9 mouse cellular contexts compared by ENCODE assay signal in the genomic region with DNA sequence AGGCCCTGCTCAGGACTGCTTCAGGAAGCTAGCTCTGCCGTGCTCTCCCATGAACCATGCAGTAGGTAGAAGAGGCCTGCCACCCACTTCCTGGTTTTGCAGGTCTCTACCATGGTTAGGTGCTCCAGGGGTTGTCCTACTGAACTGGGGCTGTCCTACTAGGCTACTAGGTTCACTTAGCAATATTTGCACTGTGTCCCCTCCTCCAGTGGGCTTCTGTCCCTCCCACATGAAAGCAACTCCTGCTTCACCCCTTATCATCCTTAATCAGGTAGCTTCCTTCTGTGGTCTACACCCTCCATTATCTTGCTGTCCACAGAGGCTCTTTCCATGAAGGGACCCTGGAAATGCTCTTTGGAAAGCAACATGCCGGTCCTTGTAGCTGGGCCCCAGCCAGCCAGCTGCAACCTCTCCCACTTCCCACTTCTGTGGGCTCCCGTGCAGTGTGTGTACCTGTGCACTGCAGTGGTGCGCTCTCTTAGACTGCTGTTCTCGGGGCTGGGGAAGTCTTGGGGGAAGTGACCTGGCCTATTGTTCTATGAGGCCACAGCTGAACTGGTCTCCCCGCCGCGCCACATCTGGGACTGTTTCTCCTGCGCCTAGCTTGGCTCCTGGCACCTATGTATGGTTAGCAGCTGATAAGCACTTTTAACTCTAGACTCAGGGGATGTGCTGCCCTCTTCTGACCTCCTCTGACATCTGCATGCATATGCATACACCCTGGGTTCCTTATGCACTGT. TPM values are rescaled to one million over a fixed set of nuclear protein-coding genes. Genes with fewer than 3 reads are reported as not detected.
A peak's percentile ranks its signal among the peaks of the same experiment; 100 is the strongest.
DNase-seq lines count a peak whose midpoint lies in the region; TF ChIP-seq lines count a peak whose summit lies in the region.
"Had no signal": no experiment of that assay in that cellular context is flagged by ENCODE, and none has a peak within 500 bp of the region (broad histone marks: within the 10 kb centered on the region; RNA-seq: fewer than 3 reads in every experiment).

No protein-coding gene starts in this region.

- 64% methylated on average over 9 of the region's 9 CpGs for WGBS in liver, adult 2 months

- TF ChIP-seq CTCF in layer of hippocampus, adult 2 months (conservative IDR thresholded peaks at IDR 0.05), result peak; percentile 55
- TF ChIP-seq CTCF in liver, adult 2 months (IDR thresholded peaks at IDR 0.05; ENCODE audit: low read depth, low read length), result no peak

- H3K4me1 ChIP-seq in liver, adult 2 months (ENCODE audit: control insufficient read depth, insufficient read depth, low read length), result 0 out of 2 replicates have a peak, but pooled peaks cover 3% of the 10 kb centered on the region

- no peak overlapping the region for H3K27ac ChIP-seq in layer of hippocampus, adult 2 months
- H3K27ac ChIP-seq in liver, adult 2 months (replicated peaks; ENCODE audit: insufficient read depth, low read depth, low read length), result no peak overlapping the region
- H3K27ac ChIP-seq: embryonic facial prominence, embryonic 15.5 days had no signal

- no peaks in the 10 kb centered on the region for H3K79me2 ChIP-seq in liver, adult 2 months (ENCODE audit: control insufficient read depth, insufficient read depth, low read length)

- H3K36me3 ChIP-seq in liver, adult 2 months (ENCODE audit: control insufficient read depth, insufficient read depth, low read length), result no peaks in the 10 kb centered on the region
- H3K36me3 ChIP-seq: embryonic facial prominence, embryonic 15.5 days had no signal

- no peak for TF ChIP-seq POLR2A in liver, adult 2 months (IDR thresholded peaks at IDR 0.05; ENCODE audit: extremely low read depth, insufficient read depth, low read length)

- DNase-seq in layer of hippocampus, adult 2 months (ENCODE audit: low spot score in 2 of 2), result no peak
- DNase-seq in layer of hippocampus, postnatal 14 days (ENCODE audit: low spot score in 2 of 2), result no peak
- peak; percentile 80 for DNase-seq in c-Kit-positive CD71-positive TER-119-positive erythroid progenitor cells, embryonic 14.5 days (ENCODE audit: low spot score)
- DNase-seq in liver, adult 2 months (ENCODE audit: extremely low read depth, low read depth, low spot score), result peak; percentile 16
- peak; percentile 78 to 87 for DNase-seq in spleen, postnatal 4 days (ENCODE audit: low spot score in 2 of 2)
- no peak for DNase-seq in gastrocnemius, postnatal 10 days
- DNase-seq in gastrocnemius, adult 18-20 months (ENCODE audit: low spot score), result no peak
- no peak for DNase-seq in left cerebral cortex, postnatal 14 days (ENCODE audit: low spot score in 2 of 2)

- H3K4me3 ChIP-seq in layer of hippocampus, adult 2 months, result no peak overlapping the region
- H3K4me3 ChIP-seq in liver, adult 2 months (ENCODE audit: insufficient read depth, low read depth, low read length), result no peak overlapping the region
- H3K4me3 ChIP-seq: embryonic facial prominence, embryonic 15.5 days had no signal

- intact Hi-C loops in left cerebral cortex, postnatal 14 days (cut with DNase I), result no loop called here

- no peak overlapping the region for H3K9ac ChIP-seq in liver, adult 2 months (ENCODE audit: low read depth, low read length)
- H3K9ac ChIP-seq: embryonic facial prominence, embryonic 15.5 days had no signal

- H3K27me3 ChIP-seq in liver, adult 2 months (ENCODE audit: control insufficient read depth, insufficient read depth, low read length), result no peaks in the 10 kb centered on the region
- H3K27me3 ChIP-seq: embryonic facial prominence, embryonic 15.5 days had no signal

RNA-seq across cellular contexts. Expression of gene Yy1, which starts 29.5 kb away (rescaled TPM):
- 10 to 100 TPM; 45.0 to 53.7 TPM for total RNA-seq in layer of hippocampus, adult 2 months (2021)
- total RNA-seq in layer of hippocampus, postnatal 14 days (2021), result 10 to 100 TPM; 45.2 to 53.7 TPM
- total RNA-seq in liver, adult 2 months (2014; rRNA removed), result 19.6 and 24.8 TPM in 2 replicates
- polyA plus RNA-seq in liver, adult 2 months (2012; rRNA removed), result 10.3 and 11.6 TPM in 2 replicates
- 10 to 100 TPM; 25.0 to 35.5 TPM for total RNA-seq in gastrocnemius, postnatal 10 days (2021)
- total RNA-seq in gastrocnemius, adult 18-20 months (2021), result 10 to 100 TPM; 30.3 to 39.0 TPM
- 10 to 100 TPM; 46.3 to 47.9 TPM for total RNA-seq in left cerebral cortex, postnatal 14 days (2021)

Comparison
In these comparisons a context has a peak if more than half of its experiments do, and no peak if none do; other contexts are left out.
1. DNase-seq: peak in c-Kit-positive CD71-positive TER-119-positive erythroid progenitor cells, embryonic 14.5 days (single experiment), liver, adult 2 months (single experiment) and spleen, postnatal 4 days (2 of 2); none in layer of hippocampus, adult 2 months (0 of 2), layer of hippocampus, postnatal 14 days (0 of 2), gastrocnemius, postnatal 10 days (single experiment), gastrocnemius, adult 18-20 months (single experiment) and left cerebral cortex, postnatal 14 days (0 of 2).